Mouse (Mus musculus): ENCODE measurements around the gene Exog. TPM values are rescaled to one million over a fixed set of nuclear protein-coding genes. Genes with fewer than 3 reads are reported as not detected.

Exog gene
- 29.0 and 31.1 TPM in 2 replicates for polyA plus RNA-seq (2014; fragmentation: Nextera tagmentation; extraction: Ambion mirVana)

- Histone ChIP-seq H3K27me3 (ENCODE audit: control insufficient read depth, insufficient read depth, low read length) (no peaks in the 10 kb centered on the region), H3K4me3 (ENCODE audit: low read depth, low read length) (peak within 1 kb of the TSS; percentile 85), H3K4me2 (replicated peaks; ENCODE audit: low read depth, low read length) (peak within 1 kb of the TSS; percentile 88), H3K9me3 (ENCODE audit: control insufficient read depth, low read depth, low read length) (no peaks in the 10 kb centered on the region), H3K9ac (replicated peaks; ENCODE audit: low read depth, low read length) (peak within 1 kb of the TSS; percentile 81), H3K4me1 (ENCODE audit: control insufficient read depth, insufficient read depth, low read length) (peaks cover 11% of the 10 kb centered on the region), H3K36me3 (ENCODE audit: control insufficient read depth, insufficient read depth, low read length) (peaks cover 30% of the 10 kb centered on the region), H3K27ac (ENCODE audit: low read length) (peak within 1 kb of the TSS; percentile 90)
- under 1% methylated on average over 52 of the region's 52 CpGs for WGBS
- peak; percentile 92 for ATAC-seq (ENCODE audit: insufficient number of reproducible peaks, insufficient read depth, low FRiP score, low read depth)
Measured at GRCm38 (mm10) chr9:119444738-119445429, at the start of gene Exog. Gene Exog (plus strand): TSS chr9:119444943.

GRCm38 (mm10) chr9:119401351-119401750 is 43.4 kb upstream of the Exog start:
- no peak; the same call in 1 of the 2 replicates for ATAC-seq (ENCODE audit: insufficient number of reproducible peaks, insufficient read depth, low FRiP score, low read depth)
- no peaks in the 10 kb centered on the region for H3K9me3 ChIP-seq (ENCODE audit: control insufficient read depth, low read depth, low read length)
- H3K4me3 ChIP-seq (ENCODE audit: low read depth, low read length): peak overlapping the region; percentile 89
- 1% methylated on average over 7 of the region's 7 CpGs for WGBS
- H3K9ac ChIP-seq (replicated peaks; ENCODE audit: low read depth, low read length): 0 out of 2 replicates have a peak overlapping the region, but pooled peaks have one; percentile 3
- H3K4me2 ChIP-seq (replicated peaks; ENCODE audit: low read depth, low read length): peak overlapping the region; percentile 90
- H3K27ac ChIP-seq (ENCODE audit: low read length): no peak overlapping the region; the same call in 1 of the 2 replicates
- H3K4me1 ChIP-seq (ENCODE audit: control insufficient read depth, insufficient read depth, low read length): peaks cover 10% of the 10 kb centered on the region; the same call in 1 of the 2 replicates
- H3K36me3 ChIP-seq (ENCODE audit: control insufficient read depth, insufficient read depth, low read length): no peaks in the 10 kb centered on the region
- no peaks in the 10 kb centered on the region for H3K27me3 ChIP-seq (ENCODE audit: control insufficient read depth, insufficient read depth, low read length)

DNA sequence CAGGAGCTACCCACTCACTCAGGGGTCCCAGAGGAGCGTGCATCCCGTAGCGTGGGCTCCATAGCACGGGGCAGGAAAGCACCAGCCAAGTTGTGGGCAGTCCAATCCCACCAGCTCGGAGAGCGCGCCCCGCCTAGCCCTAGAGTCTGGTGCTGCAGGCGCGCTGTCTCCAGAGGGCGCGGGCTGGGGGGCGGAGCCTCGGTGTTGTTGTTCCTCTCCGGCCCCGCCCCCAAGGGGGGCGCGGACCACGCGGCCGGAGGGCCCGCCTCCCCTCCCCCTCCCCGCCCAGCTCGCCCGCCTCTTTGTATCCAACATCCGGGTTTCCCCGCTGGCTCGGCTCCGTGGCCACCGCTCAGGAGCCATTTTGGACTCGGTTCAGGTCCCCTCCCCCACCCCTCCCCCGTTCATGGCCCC is 42.9 kb upstream of the Exog start, which contains the start of gene Acvr2b:
Gene Acvr2b (plus strand): TSS at position 318 of the 414 bp plus-strand sequence.
- Histone ChIP-seq H3K27me3 (ENCODE audit: control insufficient read depth, insufficient read depth, low read length) (no peaks in the 10 kb centered on the region), H3K9ac (replicated peaks; ENCODE audit: low read depth, low read length) (peak within 1 kb of the TSS; percentile 96), H3K4me1 (ENCODE audit: control insufficient read depth, insufficient read depth, low read length) (peaks cover 10% of the 10 kb centered on the region; the same call in 1 of the 2 replicates), H3K36me3 (ENCODE audit: control insufficient read depth, insufficient read depth, low read length) (no peaks in the 10 kb centered on the region), H3K27ac (ENCODE audit: low read length) (peak within 1 kb of the TSS; percentile 95), H3K9me3 (ENCODE audit: control insufficient read depth, low read depth, low read length) (no peaks in the 10 kb centered on the region), H3K4me2 (replicated peaks; ENCODE audit: low read depth, low read length) (peak within 1 kb of the TSS; percentile 90), H3K4me3 (ENCODE audit: low read depth, low read length) (peak within 1 kb of the TSS; percentile 89)
- ATAC-seq (ENCODE audit: insufficient number of reproducible peaks, insufficient read depth, low FRiP score, low read depth): peak; percentile 93
- under 1% methylated on average over 24 of the region's 32 CpGs for WGBS

- Histone ChIP-seq H3K9ac (replicated peaks; ENCODE audit: low read depth, low read length) (peak overlapping the region; percentile 96), H3K27ac (ENCODE audit: low read length) (peak overlapping the region; percentile 95), H3K4me3 (ENCODE audit: low read depth, low read length) (peak overlapping the region; percentile 89), H3K36me3 (ENCODE audit: control insufficient read depth, insufficient read depth, low read length) (no peaks in the 10 kb centered on the region), H3K4me2 (replicated peaks; ENCODE audit: low read depth, low read length) (peak overlapping the region; percentile 90), H3K27me3 (ENCODE audit: control insufficient read depth, insufficient read depth, low read length) (no peaks in the 10 kb centered on the region), H3K4me1 (ENCODE audit: control insufficient read depth, insufficient read depth, low read length) (peaks cover 10% of the 10 kb centered on the region; the same call in 1 of the 2 replicates), H3K9me3 (ENCODE audit: control insufficient read depth, low read depth, low read length) (no peaks in the 10 kb centered on the region)
- peak; percentile 28 for ATAC-seq (ENCODE audit: insufficient number of reproducible peaks, insufficient read depth, low FRiP score, low read depth)
- WGBS: 1% methylated on average over 127 of the region's 127 CpGs
Measured at GRCm38 (mm10) chr9:119402253-119403235, 42.2 kb upstream of the Exog start.

GRCm38 (mm10) chr9:119403236-119403641 is 41.5 kb upstream of the Exog start:
- WGBS: under 1% methylated on average over 26 of the region's 26 CpGs
- peaks cover 10% of the 10 kb centered on the region; the same call in 1 of the 2 replicates for H3K4me1 ChIP-seq (ENCODE audit: control insufficient read depth, insufficient read depth, low read length)
- H3K9me3 ChIP-seq (ENCODE audit: control insufficient read depth, low read depth, low read length): no peaks in the 10 kb centered on the region
- peak; percentile 11; the same call in 1 of the 2 replicates for ATAC-seq (ENCODE audit: insufficient number of reproducible peaks, insufficient read depth, low FRiP score, low read depth)
- no peaks in the 10 kb centered on the region for H3K36me3 ChIP-seq (ENCODE audit: control insufficient read depth, insufficient read depth, low read length)
- peak overlapping the region; percentile 95 for H3K27ac ChIP-seq (ENCODE audit: low read length)
- H3K27me3 ChIP-seq (ENCODE audit: control insufficient read depth, insufficient read depth, low read length): no peaks in the 10 kb centered on the region
- H3K4me2 ChIP-seq (replicated peaks; ENCODE audit: low read depth, low read length): peak overlapping the region; percentile 90
- H3K4me3 ChIP-seq (ENCODE audit: low read depth, low read length): peak overlapping the region; percentile 89
- H3K9ac ChIP-seq (replicated peaks; ENCODE audit: low read depth, low read length): peak overlapping the region; percentile 96

GRCm38 (mm10) chr9:119404090-119404489 is 40.7 kb upstream of the Exog start:
- WGBS: 56% methylated on average over 5 of the region's 5 CpGs
- no peak overlapping the region; the same call in 1 of the 2 replicates for H3K4me3 ChIP-seq (ENCODE audit: low read depth, low read length)

DNA sequence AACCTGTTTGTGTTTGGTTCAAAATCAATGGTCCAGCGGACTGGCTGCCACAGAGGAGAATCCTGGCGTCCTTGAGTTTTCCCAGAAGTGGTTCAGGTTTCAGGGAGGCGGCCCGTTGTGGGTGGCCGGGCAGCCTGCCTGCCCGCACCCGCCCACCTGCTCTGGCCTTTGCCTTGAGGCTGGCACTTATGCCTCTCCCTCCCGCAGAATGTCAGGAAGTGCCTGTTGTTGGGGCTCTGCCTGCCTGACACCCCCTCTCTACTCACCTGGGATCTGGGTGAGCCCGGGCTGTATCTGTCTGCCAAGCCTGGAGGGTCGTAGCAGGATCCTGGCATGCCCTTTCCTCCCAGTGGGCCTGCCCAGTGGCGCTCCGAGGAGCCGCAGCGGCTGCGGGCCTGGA is 36.9 kb upstream of the Exog start:
- no peak overlapping the region for H3K9ac ChIP-seq (replicated peaks; ENCODE audit: low read depth, low read length)
- ATAC-seq (ENCODE audit: insufficient number of reproducible peaks, insufficient read depth, low FRiP score, low read depth): no peak
- no peaks in the 10 kb centered on the region for H3K36me3 ChIP-seq (ENCODE audit: control insufficient read depth, insufficient read depth, low read length)
- 67% methylated on average over 15 of the region's 15 CpGs for WGBS
- H3K27ac ChIP-seq (ENCODE audit: low read length): no peak overlapping the region
- peaks cover 3% of the 10 kb centered on the region; the same call in 1 of the 2 replicates for H3K9me3 ChIP-seq (ENCODE audit: control insufficient read depth, low read depth, low read length)
- no peak overlapping the region for H3K4me3 ChIP-seq (ENCODE audit: low read depth, low read length)
- H3K27me3 ChIP-seq (ENCODE audit: control insufficient read depth, insufficient read depth, low read length): no peaks in the 10 kb centered on the region
- no peak overlapping the region for H3K4me2 ChIP-seq (replicated peaks; ENCODE audit: low read depth, low read length)
- H3K4me1 ChIP-seq (ENCODE audit: control insufficient read depth, insufficient read depth, low read length): peaks cover 10% of the 10 kb centered on the region; the same call in 1 of the 2 replicates

More at GRCm38 (mm10) chr9:119404090-119404489, 40.7 kb upstream of the Exog start:
- ATAC-seq (ENCODE audit: insufficient number of reproducible peaks, insufficient read depth, low FRiP score, low read depth): no peak
- H3K4me2 ChIP-seq (replicated peaks; ENCODE audit: low read depth, low read length): peak overlapping the region; percentile 90
- no peaks in the 10 kb centered on the region for H3K27me3 ChIP-seq (ENCODE audit: control insufficient read depth, insufficient read depth, low read length)
- H3K27ac ChIP-seq (ENCODE audit: low read length): no peak overlapping the region
- peaks cover 12% of the 10 kb centered on the region; the same call in 1 of the 2 replicates for H3K4me1 ChIP-seq (ENCODE audit: control insufficient read depth, insufficient read depth, low read length)
- H3K36me3 ChIP-seq (ENCODE audit: control insufficient read depth, insufficient read depth, low read length): no peaks in the 10 kb centered on the region
- no peaks in the 10 kb centered on the region for H3K9me3 ChIP-seq (ENCODE audit: control insufficient read depth, low read depth, low read length)
- no peak overlapping the region for H3K9ac ChIP-seq (replicated peaks; ENCODE audit: low read depth, low read length)

All from stomach, embryonic 14.5 days (tissue).